In the genomic region with DNA sequence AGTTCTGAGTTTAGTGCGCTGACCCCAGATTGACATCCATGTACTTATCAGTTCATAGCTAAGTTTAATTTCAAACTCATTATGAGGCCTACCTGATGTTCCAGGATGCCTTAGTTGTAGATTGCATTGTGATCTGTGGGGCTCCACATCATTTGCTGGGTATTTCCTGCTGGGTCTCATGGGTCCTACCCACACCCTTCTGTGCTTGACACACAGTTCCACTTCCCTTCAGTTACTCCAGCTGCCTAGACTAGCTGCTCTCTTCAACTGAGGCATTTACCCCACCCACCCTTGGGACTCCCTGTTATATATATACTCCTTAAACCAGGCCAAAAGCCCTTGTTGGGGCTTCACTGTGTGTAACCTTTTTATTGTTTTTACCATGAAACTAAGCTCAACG, we compare ENCODE assay signal across 24 mouse cellular contexts. TPM values are rescaled to one million over a fixed set of nuclear protein-coding genes. Genes with fewer than 3 reads are reported as not detected.
A peak's percentile ranks its signal among the peaks of the same experiment; 100 is the strongest.
DNase-seq lines count a peak whose midpoint lies in the region; ATAC-seq and TF ChIP-seq lines count a peak whose summit lies in the region.
"Had no signal": no experiment of that assay in that cellular context is flagged by ENCODE, and none has a peak within 500 bp of the region (broad histone marks: within the 10 kb centered on the region; RNA-seq: fewer than 3 reads in every experiment).

No protein-coding gene starts in this region.

- H3K9me3 ChIP-seq in heart, postnatal 0 days (replicated peaks; ENCODE audit: control insufficient read depth, low read length): no peaks in the 10 kb centered on the region
- no peaks in the 10 kb centered on the region for H3K9me3 ChIP-seq in midbrain, embryonic 10.5 days (replicated peaks)
- no peaks in the 10 kb centered on the region for H3K9me3 ChIP-seq in forebrain, embryonic 10.5 days
- H3K9me3 ChIP-seq: embryonic facial prominence, embryonic 12.5 days; forebrain, embryonic 12.5 days; hindbrain, embryonic 13.5 days; neural tube, embryonic 13.5 days had no signal

- no peaks in the 10 kb centered on the region for H3K27me3 ChIP-seq in heart, postnatal 0 days (ENCODE audit: control insufficient read depth, insufficient read depth, low read length)
- no peaks in the 10 kb centered on the region for H3K27me3 ChIP-seq in midbrain, embryonic 10.5 days (ENCODE audit: low read depth, poor library complexity, severe bottlenecking)
- no peaks in the 10 kb centered on the region for H3K27me3 ChIP-seq in forebrain, embryonic 10.5 days (ENCODE audit: poor library complexity, severe bottlenecking)
- H3K27me3 ChIP-seq: embryonic facial prominence, embryonic 12.5 days; forebrain, embryonic 12.5 days; hindbrain, embryonic 13.5 days; neural tube, embryonic 13.5 days; Patski had no signal

- no peaks in the 10 kb centered on the region for H3K36me3 ChIP-seq in heart, postnatal 0 days (replicated peaks; ENCODE audit: control insufficient read depth, insufficient read depth, low read length)
- no peaks in the 10 kb centered on the region for H3K36me3 ChIP-seq in midbrain, embryonic 10.5 days
- H3K36me3 ChIP-seq in forebrain, embryonic 10.5 days (replicated peaks): no peaks in the 10 kb centered on the region
- H3K36me3 ChIP-seq: embryonic facial prominence, embryonic 12.5 days; forebrain, embryonic 12.5 days had no signal

- WGBS in heart, postnatal 0 days: 85% methylated on average over 2 of the region's 2 CpGs
- 92% methylated on average over 2 of the region's 2 CpGs for WGBS in midbrain, embryonic 10.5 days
- 93% methylated on average over 2 of the region's 2 CpGs for WGBS in forebrain, embryonic 10.5 days

- ATAC-seq in heart, postnatal 0 days (ENCODE audit: insufficient read depth, low read depth): no peak
- ATAC-seq: midbrain, embryonic 16.5 days; Patski had no signal

- no peak overlapping the region for H3K9ac ChIP-seq in heart, postnatal 0 days (replicated peaks; ENCODE audit: low read depth, low read length)
- H3K9ac ChIP-seq: embryonic facial prominence, embryonic 12.5 days; forebrain, embryonic 12.5 days; hindbrain, embryonic 13.5 days; neural tube, embryonic 13.5 days had no signal

- peaks cover 18% of the 10 kb centered on the region; the same call in 1 of the 2 replicates for H3K4me1 ChIP-seq in heart, postnatal 0 days (ENCODE audit: control insufficient read depth, insufficient read depth)
- H3K4me1 ChIP-seq in bone marrow macrophage, adult 2 months (ENCODE audit: control insufficient read depth, insufficient read depth, low read length): peaks cover 40% of the 10 kb centered on the region
- peaks cover 26% of the 10 kb centered on the region for H3K4me1 ChIP-seq in midbrain, embryonic 10.5 days
- peaks cover 28% of the 10 kb centered on the region for H3K4me1 ChIP-seq in forebrain, embryonic 10.5 days

- no peak for TF ChIP-seq CTCF in heart, postnatal 0 days (IDR thresholded peaks at IDR 0.05; ENCODE audit: low read depth)
- no peak for TF ChIP-seq CTCF in bone marrow macrophage, adult 2 months (IDR thresholded peaks at IDR 0.05; ENCODE audit: low read depth, low read length)

- DNase-seq in heart, postnatal 0 days (ENCODE audit: low spot score): no peak
- no peak for DNase-seq in heart, adult 8-10 months (ENCODE audit: low spot score)
- DNase-seq in spleen, adult 18-20 months: peak; percentile 28 to 35
- no peak for DNase-seq in spleen, adult 12 weeks (ENCODE audit: low spot score)
- peak; percentile 84 to 87 for DNase-seq in spleen, postnatal 36 days (ENCODE audit: low spot score in 2 of 2)
- DNase-seq in midbrain, embryonic 10.5 days (ENCODE audit: low spot score): no peak
- DNase-seq in forebrain, embryonic 10.5 days (ENCODE audit: extremely low spot score, low spot score): no peak
- DNase-seq: cerebellum, adult 2 months; cerebellum, postnatal 25 days; kidney, adult 11 months; left cerebral cortex, postnatal 4 days; liver; lung, postnatal 10 days; right cerebral cortex, postnatal 4 days; thymus, postnatal 25 days had no signal

- no peak overlapping the region for H3K4me2 ChIP-seq in heart, postnatal 0 days (ENCODE audit: low read depth, low read length)
- H3K4me2 ChIP-seq: embryonic facial prominence, embryonic 12.5 days; forebrain, embryonic 12.5 days; hindbrain, embryonic 13.5 days; neural tube, embryonic 13.5 days had no signal

- no peak overlapping the region for H3K4me3 ChIP-seq in heart, postnatal 0 days (ENCODE audit: low read depth, low read length)
- H3K4me3 ChIP-seq in bone marrow macrophage, adult 2 months (ENCODE audit: insufficient read depth, low read length): no peak overlapping the region
- H3K4me3 ChIP-seq in midbrain, embryonic 10.5 days: no peak overlapping the region
- H3K4me3 ChIP-seq in forebrain, embryonic 10.5 days: no peak overlapping the region
- H3K4me3 ChIP-seq: embryonic facial prominence, embryonic 12.5 days; forebrain, embryonic 12.5 days; hindbrain, embryonic 13.5 days; myocyte; neural tube, embryonic 13.5 days had no signal

- H3K27ac ChIP-seq in heart, postnatal 0 days (ENCODE audit: low read depth): peak overlapping the region; percentile 59
- peak overlapping the region; percentile 79 for H3K27ac ChIP-seq in bone marrow macrophage, adult 2 months (ENCODE audit: insufficient read depth, low read depth, low read length)
- no peak overlapping the region for H3K27ac ChIP-seq in midbrain, embryonic 10.5 days (replicated peaks)
- H3K27ac ChIP-seq in forebrain, embryonic 10.5 days: no peak overlapping the region
- H3K27ac ChIP-seq: embryonic facial prominence, embryonic 12.5 days; forebrain, embryonic 12.5 days; hindbrain, embryonic 13.5 days; kidney, postnatal 0 days; neural tube, embryonic 13.5 days had no signal

- no peak for TF ChIP-seq POLR2A in bone marrow macrophage, adult 2 months (IDR thresholded peaks at IDR 0.05; ENCODE audit: borderline replicate concordance, low read depth, low read length)

- TF ChIP-seq EP300 in heart, postnatal 0 days (IDR thresholded peaks at IDR 0.05; ENCODE audit: low read depth): no peak

RNA-seq across cellular contexts. Expression of gene Pi4ka, which starts 2.9 kb away (rescaled TPM):
- total RNA-seq in heart, postnatal 0 days (2014; rRNA removed; ENCODE audit: low replicate concordance): 49.2 and 60.0 TPM in 2 replicates
- polyA plus RNA-seq in heart, postnatal 0 days (2015; fragmentation: Nextera tagmentation; extraction: Ambion mirVana): 16.9 and 18.5 TPM in 2 replicates
- 10 to 100 TPM; 54.5 to 60.8 (median 58.6) TPM for total RNA-seq in heart, adult 8-10 months (2022)
- 37.1 and 38.0 TPM in 2 replicates for polyA plus RNA-seq in bone marrow macrophage, adult 2 months (2012; ENCODE audit: insufficient read depth, insufficient read length, missing spikeins)
- polyA plus RNA-seq in midbrain, embryonic 10.5 days (2016; fragmentation: Nextera tagmentation; extraction: Ambion mirVana): 34.3 and 43.9 TPM in 2 replicates
- polyA plus RNA-seq in forebrain, embryonic 10.5 days (2016; fragmentation: Nextera tagmentation; extraction: Ambion mirVana): 38.6 and 39.2 TPM in 2 replicates

RNA-seq across cellular contexts. Expression of gene Snap29, which starts 3.3 kb away (rescaled TPM):
- total RNA-seq in heart, postnatal 0 days (2014; rRNA removed; ENCODE audit: low replicate concordance): 20.3 and 22.3 TPM in 2 replicates
- polyA plus RNA-seq in heart, postnatal 0 days (2015; fragmentation: Nextera tagmentation; extraction: Ambion mirVana): 8.3 and 8.5 TPM in 2 replicates
- total RNA-seq in heart, adult 8-10 months (2022): 10 to 100 TPM; 16.1 to 18.4 (median 16.9) TPM
- polyA plus RNA-seq in bone marrow macrophage, adult 2 months (2012; ENCODE audit: insufficient read depth, insufficient read length, missing spikeins): 31.9 and 35.3 TPM in 2 replicates
- 11.3 and 13.7 TPM in 2 replicates for polyA plus RNA-seq in midbrain, embryonic 10.5 days (2016; fragmentation: Nextera tagmentation; extraction: Ambion mirVana)
- polyA plus RNA-seq in forebrain, embryonic 10.5 days (2016; fragmentation: Nextera tagmentation; extraction: Ambion mirVana): 11.5 and 12.0 TPM in 2 replicates

RNA-seq across cellular contexts. Expression of gene Crkl, which starts 42.7 kb away (rescaled TPM):
- total RNA-seq in heart, postnatal 0 days (2014; rRNA removed; ENCODE audit: low replicate concordance): 26.0 and 45.2 TPM in 2 replicates
- 25.3 and 29.6 TPM in 2 replicates for polyA plus RNA-seq in heart, postnatal 0 days (2015; fragmentation: Nextera tagmentation; extraction: Ambion mirVana)
- total RNA-seq in heart, adult 8-10 months (2022): 10 to 100 TPM; 22.8 to 29.8 (median 28.1) TPM
- 26.2 and 27.4 TPM in 2 replicates for polyA plus RNA-seq in bone marrow macrophage, adult 2 months (2012; ENCODE audit: insufficient read depth, insufficient read length, missing spikeins)
- polyA plus RNA-seq in midbrain, embryonic 10.5 days (2016; fragmentation: Nextera tagmentation; extraction: Ambion mirVana): 69.2 and 71.6 TPM in 2 replicates
- polyA plus RNA-seq in forebrain, embryonic 10.5 days (2016; fragmentation: Nextera tagmentation; extraction: Ambion mirVana): 72.9 and 73.4 TPM in 2 replicates

Comparison
In these comparisons a context has a peak if more than half of its experiments do, and no peak if none do; other contexts are left out.
1. DNase-seq: peak in spleen, adult 18-20 months (2 of 2) and spleen, postnatal 36 days (2 of 2); none in heart, postnatal 0 days (single experiment), heart, adult 8-10 months (single experiment), spleen, adult 12 weeks (single experiment), midbrain, embryonic 10.5 days (single experiment) and forebrain, embryonic 10.5 days (single experiment).
2. H3K27ac ChIP-seq: peak in heart, postnatal 0 days (single experiment) and bone marrow macrophage, adult 2 months (single experiment); none in midbrain, embryonic 10.5 days (single experiment) and forebrain, embryonic 10.5 days (single experiment).